Mouse (Mus musculus) inflammation-experienced regulatory T-cells, adult 16 weeks (primary cell): ENCODE data around the gene Gpc1. TPM values are rescaled to one million over a fixed set of nuclear protein-coding genes. Genes with fewer than 3 reads are reported as not detected.

Experiments
- polyA plus RNA-seq: library from polyadenylated mRNA; unstranded; fragments of 100-300 nt; shearing (Covaris generic); gene quantifications from one replicate; pipeline ENCODE4 v1.2.1, GENCODE M21; 2017

Gpc1 gene
- polyA plus RNA-seq: 1.1 TPM

GRCm38 (mm10) chr1:92831188-92832001 is at the start of gene Gpc1:
Gene Gpc1, plus strand, starts transcription at chr1:92831645.

GRCm38 (mm10) chr1:92902786-92903185 is 71.3 kb downstream of the Gpc1 start, which contains the start of gene Ankmy1:
Gene Ankmy1, minus strand, starts transcription at chr1:92902906.

GRCm38 (mm10) chr1:92906779-92907631 is 75.6 kb downstream of the Gpc1 start, which contains the start of gene Dusp28:
Gene Dusp28, plus strand, starts transcription at chr1:92906981.

Other genes with a start within 250 kb of the Gpc1 start
- not detected for gene Olfr1412, start 245.9 kb upstream of the Gpc1 start, polyA plus RNA-seq
- gene Olfr1411, start 237.2 kb upstream of the Gpc1 start, polyA plus RNA-seq: not detected
- not detected for gene Olfr1410, start 225.9 kb upstream of the Gpc1 start, polyA plus RNA-seq
- not detected for gene Olfr12, start 213.9 kb upstream of the Gpc1 start, polyA plus RNA-seq
- gene Cops9, start 189.7 kb upstream of the Gpc1 start, polyA plus RNA-seq: 242 TPM
- gene Otos, start 182.8 kb upstream of the Gpc1 start, polyA plus RNA-seq: 0.54 TPM
- 1.1 TPM for gene Ankmy1, start 71.3 kb downstream of the Gpc1 start, polyA plus RNA-seq
- gene Dusp28, start 75.3 kb downstream of the Gpc1 start, polyA plus RNA-seq: 2.9 TPM
- 10.9 TPM for gene Rnpepl1, start 79.1 kb downstream of the Gpc1 start, polyA plus RNA-seq
- 12.2 TPM for gene Capn10, start 102.7 kb downstream of the Gpc1 start, polyA plus RNA-seq
- gene Gpr35, start 119.2 kb downstream of the Gpc1 start, polyA plus RNA-seq: 3.8 TPM
- gene Aqp12, start 174.7 kb downstream of the Gpc1 start, polyA plus RNA-seq: not detected